Mouse (Mus musculus) retina, embryonic 14.5 days (tissue): ENCODE measurements at regions not wholly inside any gene's neighbourhood (a gene's known extent, or its start where the extent isn't known, plus 50 kb on each side); places are given as distances from the start of the nearest gene placed in this dataset.

ENCODE experiments used
- DNase-seq: peaks from one replicate; pipeline ENCODE4 v3.0.0-alpha.2; 2015; ENCODE audit warnings: low spot score

DNA sequence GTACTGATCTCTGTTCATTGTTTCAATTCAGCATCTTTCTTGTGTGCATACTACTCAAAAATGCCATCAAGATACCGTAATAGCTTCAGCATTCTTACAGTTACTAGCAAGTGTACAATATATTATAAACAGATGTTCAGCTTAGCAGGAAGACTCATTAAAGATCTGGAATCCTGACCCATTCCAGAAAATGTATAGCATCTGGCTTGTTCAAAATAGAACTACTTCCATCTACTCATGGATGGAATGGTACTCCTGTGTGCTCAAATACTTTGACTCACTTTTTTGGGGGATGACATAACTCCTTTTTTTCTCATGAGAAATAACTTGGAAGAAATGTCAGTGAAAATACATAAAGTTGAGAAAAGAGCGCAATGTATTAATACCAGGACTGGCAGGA, 291.2 kb upstream of the Manea start:
- DNase-seq = no peak

DNA sequence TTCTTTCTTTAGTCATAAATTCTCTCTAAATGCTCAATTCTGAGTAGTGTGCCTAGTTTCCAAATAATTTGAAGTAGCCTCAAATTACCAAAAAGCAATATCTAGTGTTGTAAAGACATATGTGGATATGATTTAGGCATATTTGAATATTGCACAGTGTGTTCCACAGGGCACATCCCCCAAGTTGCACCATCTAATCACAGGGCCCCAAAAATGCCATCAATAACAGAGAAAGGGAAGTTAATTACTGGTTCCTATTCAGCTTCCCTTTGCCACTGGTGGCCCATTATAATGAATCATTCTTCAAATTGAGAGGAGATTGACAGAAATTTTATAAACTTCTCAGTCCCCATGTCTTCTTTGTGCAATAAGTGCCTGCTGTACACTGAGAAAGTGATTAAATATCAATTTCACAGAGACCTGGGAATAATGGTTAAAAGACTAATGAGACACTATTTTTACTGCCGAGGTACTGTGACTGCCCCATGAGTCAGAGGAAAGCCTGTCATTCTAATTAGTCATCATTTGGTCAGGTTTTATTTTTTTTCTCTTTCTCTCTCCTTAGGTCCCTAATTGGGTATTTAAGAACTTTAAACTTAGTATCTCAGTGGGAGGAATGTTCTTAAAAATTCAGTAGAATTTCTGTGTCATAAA, 284.0 kb upstream of the Manea start:
- DNase-seq = peak; percentile 8

DNA sequence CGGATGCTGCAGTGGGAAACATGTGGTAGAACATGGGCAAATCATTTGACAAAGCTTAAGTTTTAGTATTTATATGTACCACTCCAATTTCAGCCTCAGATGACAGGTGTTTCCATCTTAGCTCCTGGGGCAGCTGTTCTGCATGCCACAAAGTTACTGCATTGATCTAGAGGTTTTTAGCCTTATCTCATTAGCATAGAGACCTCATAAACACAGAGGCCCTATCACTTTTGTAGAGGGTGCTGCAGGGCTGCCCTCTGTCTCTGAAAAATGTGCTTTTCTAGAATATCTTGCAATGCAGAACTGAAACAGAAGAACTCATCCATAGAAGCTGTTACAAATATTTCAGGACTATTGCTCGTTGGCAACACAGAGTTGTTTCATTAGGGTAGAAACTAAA, 283.0 kb upstream of the Manea start:
- DNase-seq = no peak

DNA sequence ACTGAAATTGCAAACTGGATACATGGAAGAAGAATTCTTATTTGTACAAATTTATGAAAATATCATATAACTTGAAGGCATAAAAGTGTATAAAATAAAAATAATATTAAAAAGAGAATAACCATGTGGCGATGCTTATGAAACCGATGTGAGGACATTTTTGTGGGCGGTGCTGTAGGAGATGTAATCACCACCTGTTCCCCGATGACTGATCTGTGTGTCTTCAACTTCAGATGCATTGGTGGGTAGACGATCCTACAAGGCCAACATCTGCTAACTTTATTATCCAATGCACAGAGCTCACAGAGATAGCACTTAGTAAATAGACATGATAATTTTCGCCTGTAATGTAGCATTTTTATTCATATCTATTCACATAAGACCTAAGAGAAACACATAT, 281.1 kb upstream of the Manea start:
- DNase-seq = no peak

DNA sequence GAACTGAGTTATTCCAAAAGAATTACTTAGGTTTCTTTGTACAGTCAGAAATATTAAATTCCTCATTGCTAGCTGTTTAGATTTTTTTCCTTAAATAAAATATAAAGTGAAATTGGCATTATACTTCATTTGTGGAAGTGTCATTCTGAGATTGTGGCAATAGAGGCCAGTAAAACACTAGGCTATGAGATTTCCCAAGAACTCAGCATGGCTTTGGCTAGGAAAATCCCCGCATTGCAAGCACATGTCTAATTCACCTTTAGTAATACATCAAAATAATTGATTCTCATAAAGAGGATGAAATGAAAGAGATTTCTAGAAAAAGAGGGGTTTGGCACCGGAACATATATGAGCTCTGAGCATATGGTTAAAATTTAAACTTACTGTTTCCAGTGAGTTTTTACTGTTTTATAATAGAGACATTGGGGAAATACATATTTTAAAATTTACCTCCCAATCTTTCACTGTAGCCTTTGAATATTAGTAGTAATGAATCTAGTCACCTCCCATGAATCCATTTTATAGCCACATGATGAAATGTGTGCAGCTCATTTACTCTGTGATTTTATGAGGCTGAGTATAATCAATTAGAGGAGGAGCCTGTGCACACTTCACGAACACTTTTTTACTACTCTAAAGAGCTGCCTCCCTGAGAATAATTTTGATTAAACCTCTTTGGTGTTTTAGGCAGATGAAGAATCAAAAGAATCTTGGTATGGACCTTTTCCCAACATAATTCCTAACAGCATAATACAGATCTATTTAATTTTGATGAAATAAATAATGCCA, 242.6 kb upstream of the Manea start:
- DNase-seq = no peak

DNA sequence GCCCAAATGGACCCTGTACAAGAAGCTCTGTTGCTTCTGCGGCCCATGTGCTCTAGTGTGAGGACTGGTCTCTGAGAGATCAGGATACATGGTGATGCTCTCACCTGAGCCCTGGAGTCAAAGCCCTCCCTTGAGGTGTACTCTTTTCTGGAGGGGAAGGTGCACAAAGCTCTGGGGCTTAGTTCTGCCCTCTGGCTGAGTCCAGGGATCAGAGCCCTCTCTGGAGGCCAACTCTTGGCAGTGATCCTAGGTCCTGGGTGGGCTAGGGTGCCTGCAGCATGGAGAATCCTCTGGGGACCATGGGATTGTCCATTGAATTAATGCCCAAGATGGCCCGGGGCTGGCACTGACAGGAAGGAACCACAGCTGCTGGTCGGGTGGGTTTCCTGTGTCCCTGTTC, 209.0 kb upstream of the Manea start:
- DNase-seq = no peak

DNA sequence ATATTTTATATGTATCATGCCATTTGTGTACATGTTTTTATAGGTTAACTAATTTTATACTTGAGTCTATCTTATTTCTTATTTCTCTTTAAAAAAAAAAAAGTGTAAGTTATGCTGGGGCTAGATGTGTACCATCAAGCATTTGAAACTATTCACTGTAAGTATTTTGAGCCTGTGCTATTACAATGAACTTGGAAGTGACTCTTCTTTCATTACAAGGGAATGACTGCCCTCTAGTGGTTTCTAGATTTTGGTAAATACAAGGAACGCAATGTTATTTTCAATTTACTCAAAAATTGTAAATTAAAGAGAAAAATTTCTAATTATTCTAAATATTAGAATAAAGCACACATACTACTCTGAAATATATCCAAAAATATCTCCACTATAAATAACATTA, 197.1 kb upstream of the Manea start:
- peak; percentile 84 for DNase-seq

DNA sequence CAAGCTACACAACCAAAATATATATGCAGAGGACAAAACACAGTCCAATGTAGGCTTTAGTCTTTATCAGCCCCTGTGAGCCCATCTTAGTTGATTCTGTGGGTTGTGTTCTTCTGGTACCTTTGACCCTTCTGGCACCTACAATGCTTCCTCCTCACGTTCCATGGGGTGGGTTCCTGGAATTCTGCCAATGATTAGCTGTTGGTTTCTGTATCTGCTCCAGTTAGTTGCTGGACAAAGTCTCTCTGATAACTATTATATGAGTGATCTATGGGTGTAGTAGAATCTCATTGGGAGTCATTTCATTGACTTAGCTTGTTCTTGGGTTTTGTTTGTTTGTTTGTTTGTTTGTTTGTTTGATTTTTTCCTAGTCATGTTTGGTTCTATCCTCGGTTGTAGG, 195.8 kb upstream of the Manea start:
- peak; percentile 1 for DNase-seq

DNA sequence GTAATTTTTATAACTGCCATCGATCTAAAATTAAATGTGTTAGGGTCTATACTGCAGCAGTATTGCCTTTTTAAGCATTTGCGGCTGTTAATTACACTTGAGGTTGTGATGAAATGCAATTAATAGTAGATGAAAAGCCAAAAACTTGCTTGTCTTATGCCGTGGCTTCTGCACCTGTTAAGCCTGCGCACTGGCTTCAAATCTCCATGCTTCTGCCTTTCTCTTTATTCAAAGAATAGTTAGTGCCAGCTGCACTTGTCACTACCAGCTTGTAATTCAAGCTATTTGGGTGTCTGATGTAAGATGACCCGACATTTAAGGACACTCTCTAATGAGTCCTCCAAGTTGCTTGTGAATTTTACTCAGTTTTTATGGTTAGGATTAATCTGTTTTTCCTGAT, 161.3 kb upstream of the Manea start:
- no peak for DNase-seq

DNA sequence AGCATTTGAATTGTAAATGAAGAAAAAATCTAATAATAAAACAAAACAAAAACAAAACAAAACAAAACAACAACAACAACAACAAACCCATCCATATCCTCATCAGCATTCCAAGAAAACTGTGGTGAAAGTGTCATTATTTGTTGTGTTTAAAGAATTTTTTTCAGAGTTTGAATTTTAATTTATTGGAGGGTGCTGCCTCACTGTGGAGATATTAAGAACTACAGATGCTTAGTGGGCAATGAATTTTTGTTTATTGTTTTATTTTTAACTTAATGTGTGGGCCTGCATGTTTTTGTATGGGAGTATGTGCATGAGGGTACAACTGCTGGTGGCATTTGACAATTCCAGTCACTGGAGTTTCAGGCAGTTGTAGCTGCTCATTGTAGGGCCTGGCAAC, 147.6 kb upstream of the Manea start:
- peak; percentile 27 for DNase-seq

DNA sequence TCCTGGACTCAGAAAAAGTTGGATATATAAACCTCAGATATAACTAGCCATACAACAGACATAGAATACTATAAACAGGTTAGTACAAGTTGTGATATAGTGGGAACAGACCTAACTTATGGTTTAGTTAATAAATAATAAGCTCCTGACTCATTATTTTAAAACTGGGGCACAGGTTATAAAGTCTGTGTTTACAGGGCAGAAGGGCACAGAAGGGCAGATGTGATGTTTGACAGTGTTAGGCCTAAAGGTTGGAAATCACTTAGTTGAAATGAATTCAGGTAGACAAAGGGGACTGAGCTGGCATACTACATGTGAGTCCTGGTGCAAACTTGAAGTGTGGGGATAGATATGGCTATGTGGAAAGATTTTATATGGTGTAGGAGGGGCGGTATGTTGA, 128.2 kb upstream of the Manea start:
- no peak for DNase-seq

DNA sequence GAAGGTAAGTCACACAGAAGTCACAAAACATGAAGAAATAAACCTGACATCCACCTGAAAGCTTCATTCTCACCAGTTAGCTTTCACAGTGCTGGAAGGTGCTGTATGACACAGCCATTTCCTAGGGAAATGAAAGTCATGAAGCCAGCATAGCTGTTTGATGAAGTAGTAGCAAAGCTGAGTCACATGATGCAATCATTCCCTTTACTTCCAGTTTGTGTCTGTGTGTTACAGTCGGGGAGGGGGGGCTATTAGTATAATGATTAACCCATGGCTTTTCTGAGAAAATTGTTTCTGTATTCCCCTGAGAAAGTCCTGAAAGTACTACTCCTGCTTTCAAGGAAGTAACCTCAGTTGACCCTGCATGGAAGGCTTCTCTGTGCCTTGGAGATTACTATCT, 94.8 kb upstream of the Manea start:
- no peak for DNase-seq

DNA sequence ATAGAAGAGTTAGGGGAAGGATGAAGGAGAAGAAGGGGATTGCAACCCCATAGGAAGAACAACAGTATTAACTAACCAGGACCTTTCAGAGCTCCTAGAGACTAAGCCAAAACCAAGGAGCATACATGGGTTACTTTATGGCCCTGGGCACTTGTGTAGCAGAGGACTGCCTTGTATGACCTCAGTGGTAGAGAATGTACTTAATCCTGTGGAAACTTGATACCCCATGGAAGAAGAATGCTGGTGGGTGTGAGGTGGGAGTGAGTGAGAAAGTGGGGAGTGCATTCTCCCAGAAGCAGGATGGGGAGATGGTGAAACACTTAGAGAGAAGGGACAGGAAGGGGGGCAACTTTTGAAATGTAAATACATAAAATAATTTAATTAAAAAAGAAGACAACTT, 75.4 kb upstream of the Manea start:
- DNase-seq = no peak

DNA sequence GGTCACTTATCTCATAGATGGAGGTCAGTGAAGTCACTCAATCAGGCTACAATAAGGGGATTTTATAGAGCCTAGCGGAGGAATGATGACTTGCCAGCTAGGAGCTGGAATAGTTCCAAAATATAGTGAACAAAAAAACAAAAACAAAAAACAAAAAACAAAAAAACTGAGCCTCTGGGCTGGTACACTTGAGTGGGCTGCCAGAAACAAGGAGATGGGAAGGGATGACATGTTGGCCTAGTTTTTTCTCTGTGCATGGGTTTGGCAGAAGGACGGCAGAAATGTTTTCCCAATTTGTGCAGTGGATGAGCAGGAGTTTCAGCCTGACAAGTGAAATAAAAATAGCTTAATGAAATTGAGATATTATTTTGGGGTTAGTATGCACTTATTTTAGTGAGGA, 57.6 kb upstream of the Manea start:
- no peak for DNase-seq

DNA sequence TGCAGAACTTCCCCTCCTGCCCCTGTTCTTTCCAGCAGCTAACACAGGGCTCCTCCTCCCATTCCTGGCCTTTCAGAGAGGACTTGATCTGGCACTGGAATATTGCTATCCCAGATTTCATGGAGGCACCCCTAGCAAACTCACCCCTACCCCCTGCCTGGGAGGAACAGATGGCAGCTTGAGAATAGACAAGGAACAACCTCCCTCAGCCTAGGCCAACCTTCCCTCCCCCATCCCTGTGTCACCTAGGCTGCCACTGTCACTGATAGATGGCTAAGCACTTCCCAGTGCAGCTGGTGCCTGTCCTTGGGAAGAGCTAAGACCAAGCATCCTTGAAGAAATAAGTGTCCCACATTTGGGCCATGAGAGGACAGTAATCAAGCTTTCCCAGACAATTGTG, 55.5 kb upstream of the Manea start:
- DNase-seq = peak; percentile 28
